Mouse (Mus musculus) cerebellum, adult 11 months (tissue): ENCODE data around the gene Map7.

Experiments used
- DNase-seq: peaks from one replicate; pipeline ENCODE4 v3.0.0; 2022

Gene Map7

DNA sequence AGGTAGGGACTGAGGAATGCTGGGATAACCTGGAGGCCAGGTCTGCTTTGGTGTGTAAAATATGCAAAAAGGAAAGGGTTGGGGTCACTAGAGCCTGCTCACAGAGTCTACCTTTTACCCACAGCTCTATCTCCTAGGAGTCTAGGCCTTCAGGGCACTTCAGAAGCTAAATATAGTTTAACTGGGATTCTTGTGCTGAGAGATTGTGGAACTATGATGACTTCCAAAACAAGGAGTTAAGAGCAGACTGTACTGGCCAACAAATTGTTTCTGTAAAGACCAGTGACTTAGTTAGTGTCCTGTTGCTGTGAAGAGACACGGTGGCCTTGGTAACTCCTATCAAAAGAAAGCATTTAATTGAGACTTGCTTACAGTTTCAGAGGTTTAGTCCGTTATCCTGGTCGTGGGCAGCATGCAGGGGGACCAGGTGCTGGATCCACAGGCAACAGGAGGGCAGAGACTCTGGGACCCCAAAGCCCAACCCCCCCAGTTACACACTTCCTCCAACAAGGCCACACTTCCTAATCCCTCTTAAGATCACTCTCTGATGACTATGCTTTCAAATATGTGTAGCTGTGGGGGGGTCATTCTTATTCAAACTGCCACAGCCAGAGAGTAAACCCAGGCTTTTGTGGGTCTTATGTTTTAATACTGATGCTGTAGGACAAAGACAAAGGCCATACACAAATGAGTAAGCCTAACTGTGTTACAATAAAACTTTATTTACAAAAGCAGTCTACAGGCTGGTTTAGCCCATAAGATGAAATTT, 150.1 kb downstream of the Map7 start:
- no peak for DNase-seq

GRCm38 (mm10) chr10:20299114-20299513, 150.8 kb downstream of the Map7 start:
- DNase-seq = no peak

- no peak for DNase-seq
Observed at GRCm38 (mm10) chr10:20310969-20311769, 162.9 kb downstream of the Map7 start.

GRCm38 (mm10) chr10:20311918-20312735, 163.9 kb downstream of the Map7 start, which contains the start of gene Bclaf1:
Gene Bclaf1 (plus strand): TSS chr10:20312469.
- peak; percentile 99 for DNase-seq

DNA sequence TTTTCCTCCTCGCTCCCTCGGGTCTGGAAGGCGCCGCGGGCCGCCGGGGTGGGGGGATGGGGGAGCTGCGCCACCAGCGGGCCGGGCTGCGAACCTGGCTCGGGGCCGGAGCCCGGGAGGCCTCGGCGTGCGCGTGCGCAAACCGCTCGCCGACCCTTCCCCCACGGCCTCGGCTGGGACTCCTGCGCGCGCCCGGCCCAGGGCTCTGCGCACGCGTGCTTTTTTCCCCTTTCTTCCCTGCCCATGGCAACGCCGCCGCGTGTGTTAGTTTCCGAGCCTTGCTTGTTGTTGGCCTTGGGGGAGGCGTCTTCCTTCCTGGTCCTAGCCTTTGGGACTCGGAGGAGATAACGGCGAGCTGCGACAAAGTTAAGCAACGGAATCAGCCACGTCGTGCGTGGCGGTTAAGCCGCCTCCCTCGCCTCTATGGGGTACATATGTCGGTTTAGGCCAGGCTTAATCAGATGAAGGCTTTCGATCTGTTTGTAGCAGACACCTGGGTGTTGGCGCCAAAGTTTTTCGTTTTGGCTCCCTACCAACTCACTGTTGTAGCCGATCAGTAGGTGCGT, 164.5 kb downstream of the Map7 start:
- DNase-seq = peak; percentile 89

GRCm38 (mm10) chr10:20313447-20313846, 165.2 kb downstream of the Map7 start:
- no peak for DNase-seq

DNA sequence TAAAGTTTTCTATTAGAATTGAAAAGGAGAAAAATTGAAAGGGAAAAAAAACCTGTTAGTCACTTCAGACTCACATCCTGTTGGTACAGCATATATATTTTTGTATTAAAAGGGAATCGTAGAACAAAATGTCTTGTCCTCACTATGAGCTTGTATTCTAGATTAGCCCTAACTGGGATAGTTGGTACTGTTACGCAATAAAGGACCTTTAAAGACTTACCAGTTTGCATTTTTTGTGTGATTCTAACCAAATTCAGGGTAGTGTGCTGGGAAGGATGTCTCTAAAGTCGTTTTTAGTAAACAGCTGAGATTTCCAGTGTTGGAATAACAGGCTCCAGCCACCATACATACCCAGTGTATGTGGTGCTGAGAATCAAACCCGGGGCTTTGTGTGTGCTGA, 165.7 kb downstream of the Map7 start:
- no peak for DNase-seq

DNA sequence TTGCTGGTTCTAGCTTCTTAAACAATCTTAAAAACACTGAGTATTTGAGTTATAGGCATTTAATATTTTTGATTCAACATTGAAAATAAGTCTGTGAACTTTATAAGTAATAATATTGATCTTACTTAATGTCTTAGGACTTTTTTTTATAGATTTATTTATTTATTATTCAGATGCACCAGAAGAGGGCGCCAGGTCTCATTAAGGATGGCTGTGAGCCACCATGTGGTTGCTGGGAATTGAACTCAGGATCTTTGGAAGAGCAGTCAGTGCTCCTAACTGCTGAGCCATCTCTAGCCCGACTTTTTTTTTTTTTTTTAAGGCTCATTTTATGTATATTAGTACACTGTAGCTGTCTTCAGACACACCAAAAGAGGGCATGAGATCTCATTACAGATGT, 166.5 kb downstream of the Map7 start:
- no peak for DNase-seq

- DNase-seq = no peak
Observed at GRCm38 (mm10) chr10:20317466-20317865, 169.2 kb downstream of the Map7 start.

DNA sequence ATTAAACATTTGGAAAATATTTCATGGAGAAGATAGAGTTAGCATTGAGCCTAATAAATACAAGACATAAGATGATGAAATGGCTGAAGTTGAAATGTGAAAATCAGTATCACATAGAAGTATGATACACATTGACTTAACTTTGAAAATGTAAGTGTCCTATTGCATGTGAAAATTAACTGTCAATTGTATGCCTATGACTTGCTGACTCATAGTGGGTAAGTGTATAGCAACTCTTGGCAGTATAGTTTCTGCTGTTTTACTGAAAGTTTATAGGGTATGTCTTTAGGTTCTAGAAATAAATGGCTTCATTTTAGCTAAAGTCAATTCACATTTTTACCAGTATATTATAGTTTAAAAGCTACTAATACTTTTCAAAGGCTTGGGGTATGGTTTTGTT, 178.0 kb downstream of the Map7 start:
- no peak for DNase-seq
